Mouse (Mus musculus) forebrain, embryonic 15.5 days (tissue): ENCODE results near the gene Prkar2a. TPM values are rescaled to one million over a fixed set of nuclear protein-coding genes. Genes with fewer than 3 reads are reported as not detected.

Experiments used
- ATAC-seq: fragments of 200-750 bp; cut with Nextera tagmentation; replicated peaks from 2 replicates; pipeline ENCODE4 v1.8.0; 2017; ENCODE audit warnings: mild to moderate bottlenecking, moderate TSS enrichment, moderate library complexity
- H3K27ac ChIP-seq: fragments of 300-500 bp; sonication (generic); replicated peaks from 2 replicates; pipeline ENCODE4 v1.5.1; 2015; ENCODE audit warnings: mild to moderate bottlenecking, inconsistent platforms
- H3K27me3 ChIP-seq: fragments of 300-500 bp; sonication (generic); 2 replicates; pipeline ENCODE4 v1.6.1; 2015; ENCODE audit warnings: inconsistent platforms
- H3K36me3 ChIP-seq: fragments of 300-500 bp; sonication (generic); 2 replicates; pipeline ENCODE4 v1.6.1; 2015; ENCODE audit warnings: mild to moderate bottlenecking, inconsistent platforms
- H3K4me1 ChIP-seq: fragments of 300-500 bp; sonication (generic); 2 replicates; pipeline ENCODE4 v1.6.1; 2015; ENCODE audit warnings: inconsistent platforms
- H3K4me2 ChIP-seq: fragments of 300-500 bp; sonication (generic); replicated peaks from 2 replicates; pipeline ENCODE4 v1.6.1; 2015; ENCODE audit warnings: mild to moderate bottlenecking, inconsistent platforms
- H3K4me3 ChIP-seq: fragments of 300-500 bp; sonication (generic); 2 replicates; pipeline ENCODE4 v1.5.1; 2015; ENCODE audit warnings: mild to moderate bottlenecking, inconsistent platforms
- H3K9ac ChIP-seq: fragments of 300-500 bp; sonication (generic); replicated peaks from 2 replicates; pipeline ENCODE4 v1.6.1; 2015; ENCODE audit warnings: mild to moderate bottlenecking, inconsistent platforms
- H3K9me3 ChIP-seq: fragments of 300-500 bp; sonication (generic); 2 replicates; pipeline ENCODE4 v1.6.1; 2016; ENCODE audit warnings: inconsistent platforms
- WGBS: fragments of 180-500 bp; shearing (Covaris S2); methylation state at CpG from one replicate; pipeline ENCODE4 v1.1.7; 2015; ENCODE audit warnings: mixed read lengths; 5-methylcytosine and 5-hydroxymethylcytosine counted together
- polyA plus RNA-seq: library from polyadenylated mRNA; unstranded; fragments of >200 nt; fragmentation: Nextera tagmentation; extraction: Ambion mirVana; gene quantifications from 2 replicates; pipeline ENCODE4 v1.2.1, GENCODE M21; 2015

The Prkar2a gene
- polyA plus RNA-seq, 1 experiment from 2014 or later: 42.1 TPM

- no peak overlapping the region for H3K4me3 ChIP-seq
- H3K4me1 ChIP-seq: no peaks in the 10 kb centered on the region
- H3K4me2 ChIP-seq: no peak overlapping the region
- no peak overlapping the region for H3K9ac ChIP-seq
- H3K9me3 ChIP-seq: no peaks in the 10 kb centered on the region
- ATAC-seq: no peak
- H3K27me3 ChIP-seq: no peaks in the 10 kb centered on the region
- peaks cover 51% of the 10 kb centered on the region for H3K36me3 ChIP-seq
- 53% methylated on average over 3 of the region's 3 CpGs for WGBS
- H3K27ac ChIP-seq: no peak overlapping the region
Observed at GRCm38 (mm10) chr9:108739239-108739638, 50.1 kb downstream of the Prkar2a start.

GRCm38 (mm10) chr9:108740062-108740461, 50.9 kb downstream of the Prkar2a start:
- no peaks in the 10 kb centered on the region for H3K9me3 ChIP-seq
- H3K9ac ChIP-seq: no peak overlapping the region
- H3K4me2 ChIP-seq: no peak overlapping the region
- 96% methylated on average over 1 of the region's 1 CpGs for WGBS
- H3K4me3 ChIP-seq: no peak overlapping the region
- no peak overlapping the region for H3K27ac ChIP-seq
- H3K4me1 ChIP-seq: no peaks in the 10 kb centered on the region
- H3K27me3 ChIP-seq: no peaks in the 10 kb centered on the region
- no peak for ATAC-seq
- H3K36me3 ChIP-seq: peaks cover 49% of the 10 kb centered on the region

GRCm38 (mm10) chr9:108742048-108742447, 52.9 kb downstream of the Prkar2a start:
- no peak for ATAC-seq
- Histone ChIP-seq H3K9ac (no peak overlapping the region), H3K27ac (no peak overlapping the region), H3K4me3 (no peak overlapping the region), H3K4me2 (no peak overlapping the region), H3K36me3 (peaks cover 55% of the 10 kb centered on the region), H3K27me3 (no peaks in the 10 kb centered on the region), H3K4me1 (no peaks in the 10 kb centered on the region), H3K9me3 (no peaks in the 10 kb centered on the region)
- WGBS: 92% methylated on average over 9 of the region's 9 CpGs

- Histone ChIP-seq H3K4me1 (no peaks in the 10 kb centered on the region), H3K27ac (no peak overlapping the region), H3K27me3 (no peaks in the 10 kb centered on the region), H3K9me3 (no peaks in the 10 kb centered on the region), H3K36me3 (peaks cover 66% of the 10 kb centered on the region), H3K9ac (no peak overlapping the region), H3K4me3 (no peak overlapping the region), H3K4me2 (no peak overlapping the region)
- 91% methylated on average over 14 of the region's 14 CpGs for WGBS
- no peak for ATAC-seq
Observed at GRCm38 (mm10) chr9:108746876-108747499, 57.9 kb downstream of the Prkar2a start.

- no peak overlapping the region for H3K9ac ChIP-seq
- H3K4me3 ChIP-seq: no peak overlapping the region
- no peak overlapping the region for H3K4me2 ChIP-seq
- 77% methylated on average over 3 of the region's 3 CpGs for WGBS
- no peak overlapping the region for H3K27ac ChIP-seq
- no peaks in the 10 kb centered on the region for H3K27me3 ChIP-seq
- no peak for ATAC-seq
- H3K4me1 ChIP-seq: no peaks in the 10 kb centered on the region
- peaks cover 59% of the 10 kb centered on the region for H3K36me3 ChIP-seq
- no peaks in the 10 kb centered on the region for H3K9me3 ChIP-seq
Observed at GRCm38 (mm10) chr9:108747694-108748093, 58.6 kb downstream of the Prkar2a start.

- Histone ChIP-seq H3K9me3 (no peaks in the 10 kb centered on the region), H3K9ac (no peak overlapping the region), H3K27ac (0 out of 2 replicates have a peak overlapping the region, but pooled peaks have one; percentile 6), H3K36me3 (peaks cover 50% of the 10 kb centered on the region), H3K4me2 (no peak overlapping the region), H3K4me1 (no peaks in the 10 kb centered on the region), H3K4me3 (no peak overlapping the region), H3K27me3 (no peaks in the 10 kb centered on the region)
- 76% methylated on average over 11 of the region's 11 CpGs for WGBS
- no peak for ATAC-seq
Observed at GRCm38 (mm10) chr9:108748600-108749183, 59.6 kb downstream of the Prkar2a start.

GRCm38 (mm10) chr9:108750616-108751015, 61.5 kb downstream of the Prkar2a start:
- Histone ChIP-seq H3K4me1 (no peaks in the 10 kb centered on the region), H3K4me3 (no peak overlapping the region), H3K4me2 (no peak overlapping the region), H3K9ac (no peak overlapping the region), H3K27ac (no peak overlapping the region), H3K36me3 (peaks cover 35% of the 10 kb centered on the region), H3K27me3 (no peaks in the 10 kb centered on the region), H3K9me3 (no peaks in the 10 kb centered on the region)
- no peak for ATAC-seq
- 91% methylated on average over 11 of the region's 11 CpGs for WGBS

GRCm38 (mm10) chr9:108752142-108752920, 63.2 kb downstream of the Prkar2a start:
- 87% methylated on average over 11 of the region's 11 CpGs for WGBS
- Histone ChIP-seq H3K4me2 (no peak overlapping the region), H3K27me3 (no peaks in the 10 kb centered on the region), H3K36me3 (peaks cover 20% of the 10 kb centered on the region), H3K9me3 (no peaks in the 10 kb centered on the region), H3K9ac (no peak overlapping the region), H3K4me3 (no peak overlapping the region), H3K4me1 (no peaks in the 10 kb centered on the region), H3K27ac (no peak overlapping the region)
- ATAC-seq: no peak

- H3K4me1 ChIP-seq: no peaks in the 10 kb centered on the region
- no peak overlapping the region for H3K9ac ChIP-seq
- H3K4me2 ChIP-seq: no peak overlapping the region
- H3K27me3 ChIP-seq: no peaks in the 10 kb centered on the region
- H3K4me3 ChIP-seq: no peak overlapping the region
- no peaks in the 10 kb centered on the region for H3K9me3 ChIP-seq
- 62% methylated on average over 9 of the region's 9 CpGs for WGBS
- no peak overlapping the region for H3K27ac ChIP-seq
- peaks cover 11% of the 10 kb centered on the region for H3K36me3 ChIP-seq
- no peak for ATAC-seq
Observed at GRCm38 (mm10) chr9:108753326-108753725, 64.2 kb downstream of the Prkar2a start.

- no peak for ATAC-seq
- no peaks in the 10 kb centered on the region for H3K27me3 ChIP-seq
- 97% methylated on average over 3 of the region's 3 CpGs for WGBS
Observed at GRCm38 (mm10) chr9:108753976-108754375, 64.9 kb downstream of the Prkar2a start.

GRCm38 (mm10) chr9:108754423-108754822, 65.3 kb downstream of the Prkar2a start:
- H3K4me2 ChIP-seq: no peak overlapping the region
- H3K4me1 ChIP-seq: no peaks in the 10 kb centered on the region
- peaks cover 5% of the 10 kb centered on the region; the same call in 1 of the 2 replicates for H3K36me3 ChIP-seq
- no peak overlapping the region for H3K27ac ChIP-seq
- no peak overlapping the region for H3K9ac ChIP-seq
- ATAC-seq: no peak
- H3K4me3 ChIP-seq: no peak overlapping the region
- WGBS: 91% methylated on average over 5 of the region's 5 CpGs
- no peaks in the 10 kb centered on the region for H3K27me3 ChIP-seq
- H3K9me3 ChIP-seq: no peaks in the 10 kb centered on the region

More at GRCm38 (mm10) chr9:108753976-108754375, 64.9 kb downstream of the Prkar2a start:
- Histone ChIP-seq H3K4me1 (no peaks in the 10 kb centered on the region), H3K9ac (no peak overlapping the region), H3K36me3 (peaks cover 5% of the 10 kb centered on the region; the same call in 1 of the 2 replicates), H3K4me3 (no peak overlapping the region), H3K4me2 (no peak overlapping the region), H3K9me3 (no peaks in the 10 kb centered on the region), H3K27ac (no peak overlapping the region)

- Histone ChIP-seq H3K4me1 (no peaks in the 10 kb centered on the region), H3K36me3 (no peaks in the 10 kb centered on the region), H3K9me3 (no peaks in the 10 kb centered on the region), H3K27ac (no peak overlapping the region), H3K4me3 (no peak overlapping the region), H3K27me3 (no peaks in the 10 kb centered on the region), H3K4me2 (no peak overlapping the region), H3K9ac (no peak overlapping the region)
- ATAC-seq: no peak
- WGBS: 40% methylated on average over 6 of the region's 6 CpGs
Observed at GRCm38 (mm10) chr9:108757406-108757805, 68.3 kb downstream of the Prkar2a start.
